Mouse (Mus musculus): ENCODE results near the gene Ric1.
"Not testable (repeated sequence)": the region's sequence is repeated elsewhere in the genome, so short reads cannot be mapped to it uniquely, and the experiment has no call there.

Gene Ric1

GRCm38 (mm10) chr19:29497874-29498273, 24.2 kb upstream of the Ric1 start:
- no peak for DNase-seq (ENCODE audit: low spot score)

- no peak for DNase-seq (ENCODE audit: low spot score)
These were observed 23.1 kb upstream of the Ric1 start for GRCm38 (mm10) chr19:29498842-29499456.

DNA sequence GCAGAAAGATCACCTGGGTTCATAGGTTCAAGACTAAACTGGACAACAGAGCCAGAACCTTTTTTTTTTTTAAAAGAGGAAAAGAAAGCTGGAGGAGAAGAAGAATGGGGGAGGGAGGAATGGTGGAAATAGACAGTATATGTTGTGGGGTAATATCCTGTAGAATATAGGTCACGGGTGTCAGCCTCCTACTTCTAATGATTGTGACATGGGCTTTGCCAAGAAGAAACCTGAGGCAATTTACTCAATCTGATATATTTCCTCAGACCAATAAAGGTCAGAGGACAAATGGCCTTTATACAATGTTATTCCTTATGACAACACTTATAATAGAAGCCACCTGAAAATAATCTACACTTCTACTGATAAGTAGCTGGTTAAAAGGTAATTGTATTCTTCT, 21.7 kb upstream of the Ric1 start:
- no peak for DNase-seq (ENCODE audit: low spot score)

DNA sequence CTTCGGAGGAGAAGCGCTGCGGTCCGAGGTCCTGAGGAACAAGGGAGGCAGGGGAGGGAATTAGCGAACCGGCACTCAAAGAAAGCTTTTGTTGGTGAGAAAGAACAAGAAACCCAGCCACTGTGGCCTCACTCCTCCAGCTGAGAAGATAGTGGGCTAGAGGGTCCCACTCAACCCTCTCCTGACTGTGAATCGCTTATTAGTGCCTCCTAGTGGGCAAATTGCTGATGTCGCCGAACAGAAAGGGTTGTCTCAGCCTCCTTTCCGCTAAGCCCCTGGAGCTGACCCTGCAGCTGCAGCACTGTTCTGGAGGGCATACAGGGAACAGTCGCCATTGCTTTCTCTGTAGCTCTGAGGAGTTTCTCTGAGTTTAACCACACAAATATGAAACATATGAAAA, 21.0 kb upstream of the Ric1 start:
- DNase-seq (ENCODE audit: low spot score): no peak

GRCm38 (mm10) chr19:29501507-29501906, 20.6 kb upstream of the Ric1 start:
- DNase-seq (ENCODE audit: low spot score): peak; percentile 77

- no peak for DNase-seq (ENCODE audit: low spot score)
These were observed 18.0 kb upstream of the Ric1 start for GRCm38 (mm10) chr19:29504131-29504530.

DNA sequence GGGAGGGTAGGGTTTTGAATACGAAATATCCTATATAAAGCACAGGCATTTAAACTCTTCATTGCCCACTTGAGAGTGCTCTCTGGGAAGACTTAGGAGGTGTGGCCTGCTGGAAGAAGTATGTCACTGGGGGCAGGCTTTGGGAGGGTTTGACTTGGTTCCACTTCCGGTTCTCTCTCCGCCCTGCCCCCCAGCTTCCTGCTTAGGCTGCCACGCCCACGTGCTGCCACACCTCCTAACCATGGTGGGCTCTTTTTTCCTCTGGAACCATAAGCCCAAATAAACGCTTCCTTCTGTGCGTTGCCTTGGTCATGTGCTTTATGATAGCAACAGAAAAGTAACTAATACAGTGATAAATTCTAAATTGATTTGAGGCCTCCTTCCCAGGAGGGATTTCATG, 16.5 kb upstream of the Ric1 start:
- no peak for DNase-seq (ENCODE audit: low spot score)

DNA sequence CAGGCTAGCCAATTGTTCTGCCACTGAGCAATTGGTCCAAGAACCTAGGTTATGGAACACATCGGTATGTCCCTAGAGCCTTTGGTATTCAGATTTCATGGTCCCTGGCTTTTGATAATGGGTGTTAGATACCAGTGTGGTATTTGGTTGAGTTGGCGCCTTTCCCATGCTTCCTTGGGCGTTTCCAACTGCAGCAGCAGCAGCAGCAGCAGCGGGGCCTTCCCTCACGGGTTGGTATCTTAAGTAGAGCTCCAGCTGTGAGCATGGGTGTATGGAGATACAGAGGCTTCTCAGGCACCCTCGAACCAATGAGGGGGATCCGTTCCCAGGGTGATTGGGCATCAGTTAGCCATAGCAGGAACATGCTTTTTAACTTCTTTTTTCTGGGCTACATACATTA, 13.9 kb upstream of the Ric1 start:
- no peak for DNase-seq (ENCODE audit: low spot score)

DNA sequence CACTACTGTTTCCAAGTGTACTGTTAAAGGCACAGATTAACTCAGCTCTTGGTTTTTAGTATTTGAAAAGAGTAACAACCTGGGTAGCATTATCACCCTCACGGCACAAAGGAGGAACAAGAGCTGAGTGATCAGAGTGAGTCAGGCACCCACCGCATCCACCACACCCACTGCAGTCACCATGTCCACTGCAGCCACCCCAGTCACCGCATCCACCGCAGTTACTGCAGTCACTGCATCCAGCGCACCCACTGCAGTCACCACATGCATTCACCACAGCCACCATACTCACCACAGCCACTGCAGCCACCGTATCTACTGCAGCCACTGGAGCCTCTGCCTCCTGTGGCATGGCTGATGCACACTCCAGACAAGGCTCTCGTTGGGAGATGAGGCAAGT, 12.2 kb upstream of the Ric1 start:
- DNase-seq (ENCODE audit: low spot score): no peak

DNA sequence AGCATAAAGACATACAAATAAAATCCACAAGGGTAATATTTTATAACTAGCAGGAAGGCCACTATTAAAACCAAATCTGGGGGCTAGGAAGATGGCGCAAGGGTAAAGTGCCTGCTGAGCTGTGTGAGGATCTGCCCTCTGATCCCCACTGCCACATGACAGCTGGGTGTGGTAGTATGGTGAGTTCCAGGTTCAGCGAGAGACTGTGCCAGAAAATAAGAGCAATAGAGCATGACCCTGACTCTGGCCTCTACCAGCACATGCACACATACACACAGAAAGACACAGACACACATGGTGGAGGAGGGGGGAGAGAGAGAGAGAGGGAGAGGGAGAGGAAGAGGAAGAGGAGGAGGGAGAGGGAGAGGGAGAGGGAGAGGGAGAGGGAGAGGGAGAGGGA, 10.3 kb upstream of the Ric1 start:
- no peak for DNase-seq (ENCODE audit: low spot score)

GRCm38 (mm10) chr19:29513111-29513766, 8.8 kb upstream of the Ric1 start:
- no peak for DNase-seq (ENCODE audit: low spot score)

- DNase-seq (ENCODE audit: low spot score): no peak
These were observed 8.0 kb upstream of the Ric1 start for GRCm38 (mm10) chr19:29514130-29514529.

DNA sequence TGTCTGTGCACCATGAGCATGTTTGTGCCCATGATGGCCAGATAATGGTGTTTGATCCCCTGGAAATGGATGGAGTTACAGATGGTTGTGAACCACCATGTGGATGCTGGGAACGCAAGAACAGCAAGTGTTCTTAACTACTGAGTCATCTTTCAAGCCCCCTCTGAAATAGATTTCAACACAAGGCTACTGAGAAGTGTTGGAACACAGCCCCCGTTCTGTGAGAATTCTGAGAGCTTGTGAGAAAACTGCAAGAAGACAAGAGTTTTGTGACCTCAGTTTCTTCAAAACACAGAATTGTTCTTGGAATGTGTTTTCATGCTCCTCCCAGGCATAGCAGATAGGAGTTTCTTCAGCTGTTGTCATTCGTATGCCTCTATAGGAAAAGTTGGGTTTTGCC, 6.7 kb upstream of the Ric1 start:
- DNase-seq (ENCODE audit: low spot score): no peak

GRCm38 (mm10) chr19:29515991-29516390, 6.1 kb upstream of the Ric1 start:
- DNase-seq (ENCODE audit: low spot score): no peak

DNA sequence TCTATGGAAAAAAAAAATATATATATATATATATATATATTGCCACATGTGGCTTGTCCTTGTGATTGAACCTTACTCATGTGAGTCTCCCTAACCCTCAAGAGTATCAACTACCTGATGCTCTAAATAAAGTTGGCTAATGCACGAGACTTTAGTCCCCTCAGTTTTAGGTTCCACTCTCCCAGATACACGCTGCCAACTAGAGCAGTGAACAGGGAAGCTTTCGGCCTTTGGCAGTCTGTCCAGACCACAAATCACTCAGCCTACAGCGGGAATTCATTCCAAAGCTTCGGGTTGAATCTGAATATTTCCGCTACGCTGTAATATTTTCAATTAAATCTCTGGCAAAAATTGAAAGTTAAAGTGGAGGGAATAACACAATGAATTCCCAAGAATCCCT, 3.7 kb upstream of the Ric1 start:
- no peak for DNase-seq (ENCODE audit: low spot score)

GRCm38 (mm10) chr19:29518922-29519321, 3.2 kb upstream of the Ric1 start:
- DNase-seq (ENCODE audit: low spot score): no peak

DNA sequence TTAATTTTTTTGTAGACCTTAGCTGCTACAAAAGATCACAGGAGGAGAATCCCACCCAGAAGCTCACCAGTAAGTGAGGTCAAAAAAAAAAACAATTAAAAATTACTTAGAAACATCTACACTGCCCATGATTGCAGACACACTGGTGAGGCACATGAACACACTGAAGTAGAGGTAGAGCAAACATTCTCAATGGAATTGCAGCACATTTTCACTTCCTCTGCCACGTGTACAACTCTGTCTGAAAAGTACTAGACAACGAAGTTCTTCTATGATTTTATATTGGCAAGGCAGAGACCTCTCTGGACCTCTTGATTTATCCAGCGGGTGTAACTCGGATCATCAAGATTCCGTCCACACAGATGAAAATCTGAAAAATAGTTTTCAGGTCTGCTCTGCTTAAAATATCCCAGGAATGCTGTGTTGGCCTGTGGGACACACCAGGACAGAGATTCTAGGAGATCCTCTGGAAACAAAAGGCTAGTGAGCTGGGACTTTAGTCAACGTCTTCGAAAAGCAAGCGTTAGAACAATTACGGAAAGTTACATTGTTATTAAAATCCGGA, 1.0 kb upstream of the Ric1 start:
- no peak for DNase-seq (ENCODE audit: low spot score)

DNA sequence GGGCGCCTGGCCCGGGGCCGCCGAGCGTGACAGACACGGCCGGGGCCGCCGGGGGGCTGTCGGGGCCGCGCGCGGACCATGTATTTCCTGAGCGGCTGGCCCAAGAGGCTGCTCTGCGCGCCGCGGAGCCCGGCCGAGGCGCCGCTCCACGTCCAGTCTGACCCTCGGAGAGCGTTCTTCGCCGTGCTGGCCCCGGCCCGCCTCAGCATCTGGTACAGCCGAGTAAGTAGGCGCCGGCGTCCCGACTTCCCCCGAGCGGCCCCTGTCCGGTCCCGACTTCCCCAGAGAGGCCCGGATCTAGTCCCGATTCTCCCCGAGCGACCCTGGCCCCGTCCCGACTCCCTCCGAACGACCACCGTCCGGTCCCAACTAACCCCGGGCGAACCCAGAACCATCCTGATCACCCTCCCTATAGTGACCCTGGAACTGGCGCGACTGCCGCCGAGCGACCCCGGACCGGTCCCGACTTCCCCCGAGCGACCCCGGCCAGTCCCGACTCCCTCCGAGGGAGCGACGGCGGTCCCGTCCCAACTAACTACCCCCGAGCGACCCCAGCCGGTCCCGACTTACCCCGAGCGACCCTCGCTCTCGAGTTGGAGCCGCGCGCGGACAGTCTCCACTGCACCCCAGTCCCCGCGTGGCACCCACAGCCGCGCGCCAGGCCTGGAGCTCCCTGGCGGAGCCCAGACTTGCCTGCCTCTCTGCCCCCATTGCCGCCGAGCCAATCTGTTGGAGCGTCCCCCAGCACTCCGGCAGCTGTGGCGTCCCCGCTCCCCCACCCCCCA, 555 bp downstream of the Ric1 start:
- no peak for DNase-seq (ENCODE audit: low spot score)

GRCm38 (mm10) chr19:29523230-29523582, 1.1 kb downstream of the Ric1 start:
- DNase-seq (ENCODE audit: low spot score): no peak

DNA sequence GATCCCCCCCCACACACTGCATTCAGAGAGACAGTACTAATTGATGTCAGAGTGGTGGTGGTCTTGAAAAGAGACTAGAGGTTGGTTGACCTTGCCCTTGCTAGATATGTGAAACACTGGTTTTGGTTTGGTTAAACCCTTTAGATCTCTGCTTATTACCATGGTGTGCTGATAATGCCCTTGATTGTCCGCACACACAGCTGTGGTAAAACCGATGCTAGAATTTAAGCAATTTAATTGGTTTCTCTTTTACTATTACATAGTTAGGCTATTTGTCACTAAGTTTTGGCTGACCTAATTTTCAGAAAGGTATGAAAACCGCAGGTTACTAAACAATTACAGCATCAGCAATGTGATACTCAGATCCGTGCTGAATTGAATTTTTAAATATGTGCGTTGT, 1.6 kb downstream of the Ric1 start:
- no peak for DNase-seq (ENCODE audit: low spot score)

DNA sequence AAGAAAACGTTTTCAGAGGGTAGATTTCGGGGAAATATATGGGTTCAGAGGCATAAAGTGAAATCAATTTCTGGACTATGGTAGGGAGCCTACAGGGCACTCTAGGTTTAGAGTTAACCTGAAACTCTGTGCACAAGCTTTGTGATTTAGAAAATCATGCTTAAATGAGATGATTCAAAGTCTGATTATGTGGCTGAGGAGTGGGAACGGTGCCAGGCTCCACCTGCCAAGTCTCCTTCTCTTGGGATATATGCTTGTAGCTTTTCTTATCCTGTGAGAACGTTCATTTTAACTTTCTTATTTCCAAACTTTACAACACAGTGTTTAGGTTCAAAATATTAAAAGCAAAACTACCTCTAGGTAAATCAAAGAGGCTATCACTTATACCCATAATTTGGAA, 2.5 kb downstream of the Ric1 start:
- no peak for DNase-seq (ENCODE audit: low spot score)

- not testable (repeated sequence) for DNase-seq (ENCODE audit: low spot score)
These were observed 3.5 kb downstream of the Ric1 start for GRCm38 (mm10) chr19:29525588-29525987.

DNA sequence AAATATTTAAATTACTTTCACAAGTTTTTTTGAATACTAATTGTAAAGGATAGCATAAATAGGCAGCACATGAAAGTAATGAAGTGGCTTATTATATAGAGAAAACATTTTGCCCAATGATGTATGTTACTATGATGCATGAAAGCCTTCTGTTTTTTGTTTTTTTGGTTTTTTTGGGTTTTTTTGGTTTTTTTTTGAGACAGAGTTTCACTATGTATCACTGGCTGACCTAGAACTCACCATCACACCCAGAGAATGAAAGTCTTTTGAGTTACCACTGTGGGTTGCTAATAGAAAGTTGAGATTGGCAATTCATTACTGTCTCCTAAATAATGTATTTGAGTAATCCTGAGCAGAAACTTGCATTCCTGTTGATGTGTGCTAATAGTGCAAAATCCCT, 4.8 kb downstream of the Ric1 start:
- DNase-seq (ENCODE audit: low spot score): no peak
